9 mouse cellular contexts compared by ENCODE assay signal in the genomic region with DNA sequence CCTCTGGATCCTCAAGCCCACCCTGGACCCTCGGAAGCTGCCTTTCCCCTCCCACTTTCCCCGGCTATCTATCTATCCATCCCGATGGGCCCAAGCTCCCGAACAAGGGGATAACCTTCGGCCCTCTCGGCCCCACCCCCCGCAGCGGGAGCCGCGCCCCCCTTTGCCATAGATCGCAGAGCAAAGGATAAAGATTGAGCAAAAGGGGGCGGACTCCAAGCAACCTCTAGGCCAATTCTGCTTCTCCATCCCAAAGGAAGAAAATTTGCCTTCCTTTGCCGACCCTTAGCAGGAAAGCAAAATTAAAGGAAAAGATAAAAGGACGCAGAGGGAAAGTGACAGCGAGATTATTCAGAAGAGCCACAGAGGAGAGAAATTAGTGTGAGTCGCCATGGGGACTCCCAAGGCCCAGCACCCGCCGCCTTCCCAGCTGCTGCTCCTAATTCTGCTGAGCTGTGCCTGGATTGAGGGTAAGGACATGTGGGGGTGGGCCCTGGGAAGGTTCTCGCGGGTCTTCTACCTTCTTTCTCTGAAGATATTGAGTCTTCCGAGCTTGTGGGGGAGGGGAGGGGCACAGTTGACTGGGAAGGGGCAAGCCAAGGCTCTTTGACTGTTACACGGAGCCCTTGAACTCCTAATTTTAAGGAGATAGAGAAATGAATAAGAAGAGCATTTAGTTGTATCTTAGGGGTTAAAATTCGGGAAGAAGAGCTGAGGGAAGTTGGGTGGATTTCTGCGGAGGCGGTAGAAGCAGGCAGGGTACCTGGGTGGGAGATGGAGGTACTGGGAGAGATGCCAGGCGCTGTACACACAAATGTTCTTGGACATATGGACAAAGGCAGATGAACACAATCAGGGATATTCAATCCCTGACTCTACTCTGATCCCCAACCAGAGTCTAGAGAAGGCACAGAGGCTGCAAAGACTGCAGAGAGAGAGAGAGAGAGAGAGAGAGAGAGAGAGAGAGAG. TPM values are rescaled to one million over a fixed set of nuclear protein-coding genes. Genes with fewer than 3 reads are reported as not detected.
DNase-seq lines count a peak whose midpoint lies in the region; ATAC-seq lines count a peak whose summit lies in the region.
"Had no signal": no experiment of that assay in that cellular context is flagged by ENCODE, and none has a peak within 500 bp of the region (broad histone marks: within the 10 kb centered on the region; RNA-seq: fewer than 3 reads in every experiment).

No protein-coding gene starts in this region.

- H3K4me3 ChIP-seq in neural tube, embryonic 11.5 days (ENCODE audit: low read depth, low read length): peak overlapping the region; percentile 45
- peak overlapping the region; percentile 38 for H3K4me3 ChIP-seq in forebrain, embryonic 11.5 days (ENCODE audit: low read depth, low read length)
- 0 out of 2 replicates have a peak overlapping the region, but pooled peaks have one; percentile 6 for H3K4me3 ChIP-seq in liver, embryonic 13.5 days (replicated peaks)
- H3K4me3 ChIP-seq in stomach, embryonic 15.5 days (replicated peaks): peak overlapping the region; percentile 51

- 7% methylated on average over 26 of the region's 26 CpGs for WGBS in neural tube, embryonic 11.5 days
- WGBS in forebrain, embryonic 11.5 days: 3% methylated on average over 26 of the region's 26 CpGs
- WGBS in liver, embryonic 13.5 days (ENCODE audit: insufficient replicate concordance): 8% methylated on average over 26 of the region's 26 CpGs
- WGBS in stomach, embryonic 15.5 days: 5% methylated on average over 26 of the region's 26 CpGs

- no peaks in the 10 kb centered on the region for H3K36me3 ChIP-seq in neural tube, embryonic 11.5 days (ENCODE audit: control insufficient read depth, insufficient read depth, low read length)
- no peaks in the 10 kb centered on the region for H3K36me3 ChIP-seq in forebrain, embryonic 11.5 days (ENCODE audit: control insufficient read depth, insufficient read depth, low read length)
- 0 out of 2 replicates have a peak, but pooled peaks cover 3% of the 10 kb centered on the region for H3K36me3 ChIP-seq in liver, embryonic 13.5 days
- H3K36me3 ChIP-seq in stomach, embryonic 15.5 days: no peaks in the 10 kb centered on the region

- ATAC-seq in neural tube, embryonic 11.5 days (ENCODE audit: insufficient read depth, low FRiP score, low TSS enrichment): peak; percentile 28; the same call in 1 of the 2 replicates
- no peak for ATAC-seq in forebrain, embryonic 11.5 days (replicated peaks; ENCODE audit: low FRiP score)
- ATAC-seq in liver, embryonic 13.5 days (ENCODE audit: low read depth): no peak
- no peak for ATAC-seq in stomach, embryonic 15.5 days (ENCODE audit: insufficient read depth, low FRiP score, low read depth)

- H3K4me2 ChIP-seq in neural tube, embryonic 11.5 days (ENCODE audit: low read depth): peak overlapping the region; percentile 85
- peak overlapping the region; percentile 92 for H3K4me2 ChIP-seq in forebrain, embryonic 11.5 days (ENCODE audit: low read depth, low read length, severe bottlenecking)
- H3K4me2 ChIP-seq in liver, embryonic 13.5 days: peak overlapping the region; percentile 83; the same call in 1 of the 2 replicates
- H3K4me2 ChIP-seq in stomach, embryonic 15.5 days: peak overlapping the region; percentile 99

- peaks cover 11% of the 10 kb centered on the region for H3K4me1 ChIP-seq in neural tube, embryonic 11.5 days (ENCODE audit: control insufficient read depth, insufficient read depth, low read length)
- peaks cover 7% of the 10 kb centered on the region; the same call in 1 of the 2 replicates for H3K4me1 ChIP-seq in forebrain, embryonic 11.5 days (replicated peaks; ENCODE audit: control insufficient read depth, insufficient read depth, low read length)
- peaks cover 20% of the 10 kb centered on the region for H3K4me1 ChIP-seq in liver, embryonic 13.5 days (replicated peaks)
- H3K4me1 ChIP-seq in stomach, embryonic 15.5 days: peaks cover 5% of the 10 kb centered on the region

- H3K9me3 ChIP-seq in neural tube, embryonic 11.5 days (ENCODE audit: control insufficient read depth, low read length): no peaks in the 10 kb centered on the region
- H3K9me3 ChIP-seq in forebrain, embryonic 11.5 days (ENCODE audit: control insufficient read depth, low read length): no peaks in the 10 kb centered on the region
- no peaks in the 10 kb centered on the region for H3K9me3 ChIP-seq in liver, embryonic 13.5 days (replicated peaks)
- H3K9me3 ChIP-seq in stomach, embryonic 15.5 days: no peaks in the 10 kb centered on the region

- peak overlapping the region; percentile 18; the same call in 1 of the 2 replicates for H3K9ac ChIP-seq in neural tube, embryonic 11.5 days (ENCODE audit: low read length)
- H3K9ac ChIP-seq in forebrain, embryonic 11.5 days (ENCODE audit: low read length): peak overlapping the region; percentile 16; the same call in 1 of the 2 replicates
- H3K9ac ChIP-seq in liver, embryonic 13.5 days: no peak overlapping the region
- H3K9ac ChIP-seq in stomach, embryonic 15.5 days: no peak overlapping the region

- no peak for DNase-seq in neural tube, embryonic 11.5 days (ENCODE audit: low spot score)
- no peak for DNase-seq in neural tube, embryonic 10.5 days (ENCODE audit: extremely low spot score, low spot score)
- DNase-seq in forebrain, embryonic 11.5 days (ENCODE audit: low spot score): no peak
- no peak for DNase-seq in liver, embryonic 13.5 days
- no peak for DNase-seq in adrenal gland, postnatal 25 days
- DNase-seq in Muller cell, postnatal 12 days (ENCODE audit: inconsistent ontology term): no peak
- DNase-seq in kidney, postnatal 36 days: no peak

- H3K27ac ChIP-seq in neural tube, embryonic 11.5 days (ENCODE audit: low read depth, low read length): no peak overlapping the region
- no peak overlapping the region for H3K27ac ChIP-seq in forebrain, embryonic 11.5 days (ENCODE audit: low read depth, low read length)
- H3K27ac ChIP-seq in liver, embryonic 13.5 days: no peak overlapping the region
- no peak overlapping the region for H3K27ac ChIP-seq in stomach, embryonic 15.5 days

- H3K27me3 ChIP-seq in neural tube, embryonic 11.5 days (ENCODE audit: control insufficient read depth, insufficient read depth, low read length): peaks cover 15% of the 10 kb centered on the region; the same call in 1 of the 2 replicates
- peaks cover 20% of the 10 kb centered on the region for H3K27me3 ChIP-seq in forebrain, embryonic 11.5 days (ENCODE audit: control insufficient read depth, insufficient read depth, low read length)
- H3K27me3 ChIP-seq in liver, embryonic 13.5 days: peaks cover 55% of the 10 kb centered on the region
- peaks cover 27% of the 10 kb centered on the region for H3K27me3 ChIP-seq in stomach, embryonic 15.5 days (replicated peaks)

RNA-seq across cellular contexts. Expression of a gene that starts 0.6 kb away (rescaled TPM):
- 10.0 and 13.5 TPM in 2 replicates for polyA plus RNA-seq in neural tube, embryonic 11.5 days (2014; fragmentation: Nextera tagmentation; extraction: Ambion mirVana)
- polyA plus RNA-seq in forebrain, embryonic 11.5 days (2014; fragmentation: Nextera tagmentation; extraction: Ambion mirVana): 6.3 and 6.7 TPM in 2 replicates
- 0.06 and 0.09 TPM in 2 replicates for polyA plus RNA-seq in liver, embryonic 13.5 days (2015; fragmentation: Nextera tagmentation; extraction: Ambion mirVana)
- polyA plus RNA-seq in stomach, embryonic 15.5 days (2015; fragmentation: Nextera tagmentation; extraction: Ambion mirVana): 1.5 and 2.3 TPM in 2 replicates
- 91.1 and 128 TPM in 2 replicates for total RNA-seq in adrenal gland, postnatal 25 days (2021)

RNA-seq across cellular contexts. Expression of a gene that starts 1.5 kb away (rescaled TPM):
- polyA plus RNA-seq in neural tube, embryonic 11.5 days (2014; fragmentation: Nextera tagmentation; extraction: Ambion mirVana): 0.82 and 0.87 TPM in 2 replicates
- 0.25 and 0.40 TPM in 2 replicates for polyA plus RNA-seq in forebrain, embryonic 11.5 days (2014; fragmentation: Nextera tagmentation; extraction: Ambion mirVana)
- not detected in 2 replicates for polyA plus RNA-seq in liver, embryonic 13.5 days (2015; fragmentation: Nextera tagmentation; extraction: Ambion mirVana)
- 0.37 and 0.44 TPM in 2 replicates for polyA plus RNA-seq in stomach, embryonic 15.5 days (2015; fragmentation: Nextera tagmentation; extraction: Ambion mirVana)
- 1.6 and 2.5 TPM in 2 replicates for total RNA-seq in adrenal gland, postnatal 25 days (2021)
- total RNA-seq: hematopoietic stem cell, adult 5-6 weeks had no signal

RNA-seq across cellular contexts. Expression of a gene that starts 22.3 kb away (rescaled TPM):
- polyA plus RNA-seq in neural tube, embryonic 11.5 days (2014; fragmentation: Nextera tagmentation; extraction: Ambion mirVana): 33.4 and 35.6 TPM in 2 replicates
- polyA plus RNA-seq in forebrain, embryonic 11.5 days (2014; fragmentation: Nextera tagmentation; extraction: Ambion mirVana): 26.5 and 28.8 TPM in 2 replicates
- polyA plus RNA-seq in liver, embryonic 13.5 days (2015; fragmentation: Nextera tagmentation; extraction: Ambion mirVana): 6.2 and 6.9 TPM in 2 replicates
- polyA plus RNA-seq in stomach, embryonic 15.5 days (2015; fragmentation: Nextera tagmentation; extraction: Ambion mirVana): 15.0 and 15.1 TPM in 2 replicates
- 31.1 and 42.7 TPM in 2 replicates for total RNA-seq in adrenal gland, postnatal 25 days (2021)

RNA-seq across cellular contexts. Expression of a gene that starts 24.8 kb away (rescaled TPM):
- polyA plus RNA-seq in neural tube, embryonic 11.5 days (2014; fragmentation: Nextera tagmentation; extraction: Ambion mirVana): 79.1 and 80.3 TPM in 2 replicates
- polyA plus RNA-seq in forebrain, embryonic 11.5 days (2014; fragmentation: Nextera tagmentation; extraction: Ambion mirVana): 68.0 and 78.7 TPM in 2 replicates
- 50.7 and 55.5 TPM in 2 replicates for polyA plus RNA-seq in liver, embryonic 13.5 days (2015; fragmentation: Nextera tagmentation; extraction: Ambion mirVana)
- polyA plus RNA-seq in stomach, embryonic 15.5 days (2015; fragmentation: Nextera tagmentation; extraction: Ambion mirVana): 113 and 119 TPM in 2 replicates
- 95.1 and 99.5 TPM in 2 replicates for total RNA-seq in adrenal gland, postnatal 25 days (2021)

RNA-seq across cellular contexts. Expression of a gene that starts 25.0 kb away (rescaled TPM):
- 0.47 and 1.1 TPM in 2 replicates for polyA plus RNA-seq in neural tube, embryonic 11.5 days (2014; fragmentation: Nextera tagmentation; extraction: Ambion mirVana)
- polyA plus RNA-seq in forebrain, embryonic 11.5 days (2014; fragmentation: Nextera tagmentation; extraction: Ambion mirVana): 0.88 and 1.4 TPM in 2 replicates
- 0.37 and 0.65 TPM in 2 replicates for polyA plus RNA-seq in liver, embryonic 13.5 days (2015; fragmentation: Nextera tagmentation; extraction: Ambion mirVana)
- 2.1 and 2.4 TPM in 2 replicates for polyA plus RNA-seq in stomach, embryonic 15.5 days (2015; fragmentation: Nextera tagmentation; extraction: Ambion mirVana)
- 0.71 and 2.0 TPM in 2 replicates for total RNA-seq in adrenal gland, postnatal 25 days (2021)

Comparison
In these comparisons a context has a peak if more than half of its experiments do, and no peak if none do; other contexts are left out.
1. H3K9ac ChIP-seq: peak in neural tube, embryonic 11.5 days (single experiment) and forebrain, embryonic 11.5 days (single experiment); none in liver, embryonic 13.5 days (single experiment) and stomach, embryonic 15.5 days (single experiment).
2. Peak in every context shown above with its lines, with median percentiles within 50 percentile points of each other: H3K4me2 ChIP-seq and H3K4me3 ChIP-seq.